Mouse (Mus musculus): ENCODE measurements at regions not wholly inside any gene's neighbourhood (a gene's known extent, or its start where the extent isn't known, plus 50 kb on each side); places are given as distances from the start of the nearest gene placed in this dataset.

DNA sequence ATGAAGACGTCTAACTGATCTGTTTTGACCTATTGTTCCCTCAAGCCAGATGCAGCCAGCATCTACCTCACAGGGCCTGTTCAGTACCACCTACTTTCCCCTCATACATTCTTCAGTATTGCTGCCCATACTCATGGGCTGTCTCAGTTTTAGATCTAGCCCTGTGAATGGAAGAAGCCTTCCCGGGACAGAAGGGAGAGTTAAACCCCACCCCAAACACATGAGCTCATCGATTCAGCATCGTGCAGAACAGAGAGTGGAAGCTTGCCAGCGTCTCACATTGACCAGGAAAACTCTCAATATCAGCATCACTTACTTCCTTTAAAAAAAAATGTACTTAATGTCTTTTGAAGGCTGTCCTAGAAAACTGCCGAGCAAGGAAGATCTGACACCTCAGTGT lies 95.0 kb upstream of the Prickle1 start:
- H3K4me3 ChIP-seq (ENCODE audit: low read length): no peak overlapping the region
- H3K4me1 ChIP-seq (ENCODE audit: control insufficient read depth, insufficient read depth, low read length): no peaks in the 10 kb centered on the region
- H3K36me3 ChIP-seq (ENCODE audit: control insufficient read depth, insufficient read depth, low read length): no peaks in the 10 kb centered on the region
- no peak overlapping the region for H3K4me2 ChIP-seq (replicated peaks; ENCODE audit: low read depth, low read length)
- H3K27ac ChIP-seq (ENCODE audit: low read depth, low read length): no peak overlapping the region
- ATAC-seq (ENCODE audit: low FRiP score, low TSS enrichment): no peak
- 77% methylated on average over 6 of the region's 6 CpGs for WGBS
- no peak overlapping the region for H3K9ac ChIP-seq (ENCODE audit: low read depth, low read length)
- H3K9me3 ChIP-seq (ENCODE audit: control insufficient read depth, low read length): no peaks in the 10 kb centered on the region
- no peaks in the 10 kb centered on the region for H3K27me3 ChIP-seq (ENCODE audit: control insufficient read depth, insufficient read depth, low read length)

DNA sequence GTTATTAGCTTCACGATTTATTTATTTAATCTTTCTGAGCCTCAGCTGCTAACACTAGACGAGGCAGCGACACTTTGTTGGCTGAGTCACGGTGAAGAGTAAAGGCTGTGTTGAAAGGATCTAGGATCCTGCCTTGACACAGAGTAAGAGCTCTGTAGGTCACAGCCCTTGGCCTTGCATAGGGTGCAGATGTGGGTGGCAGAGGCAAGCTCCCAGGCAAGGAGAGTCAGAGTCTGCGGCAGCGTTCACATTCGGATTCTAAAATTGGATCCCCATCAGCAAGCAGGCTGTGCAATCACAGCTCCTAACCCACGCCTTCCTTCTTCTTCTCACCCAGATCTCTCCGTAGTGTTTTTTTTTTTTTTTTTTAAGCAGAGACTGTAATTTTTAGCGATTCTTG lies 94.3 kb upstream of the Prickle1 start:
- WGBS: 82% methylated on average over 10 of the region's 10 CpGs
- no peak overlapping the region for H3K4me2 ChIP-seq (replicated peaks; ENCODE audit: low read depth, low read length)
- H3K9me3 ChIP-seq (ENCODE audit: control insufficient read depth, low read length): no peaks in the 10 kb centered on the region
- no peak overlapping the region for H3K4me3 ChIP-seq (ENCODE audit: low read length)
- no peak overlapping the region for H3K9ac ChIP-seq (ENCODE audit: low read depth, low read length)
- H3K27me3 ChIP-seq (ENCODE audit: control insufficient read depth, insufficient read depth, low read length): no peaks in the 10 kb centered on the region
- H3K4me1 ChIP-seq (ENCODE audit: control insufficient read depth, insufficient read depth, low read length): no peaks in the 10 kb centered on the region
- ATAC-seq (ENCODE audit: low FRiP score, low TSS enrichment): no peak
- H3K27ac ChIP-seq (ENCODE audit: low read depth, low read length): no peak overlapping the region
- no peaks in the 10 kb centered on the region for H3K36me3 ChIP-seq (ENCODE audit: control insufficient read depth, insufficient read depth, low read length)

DNA sequence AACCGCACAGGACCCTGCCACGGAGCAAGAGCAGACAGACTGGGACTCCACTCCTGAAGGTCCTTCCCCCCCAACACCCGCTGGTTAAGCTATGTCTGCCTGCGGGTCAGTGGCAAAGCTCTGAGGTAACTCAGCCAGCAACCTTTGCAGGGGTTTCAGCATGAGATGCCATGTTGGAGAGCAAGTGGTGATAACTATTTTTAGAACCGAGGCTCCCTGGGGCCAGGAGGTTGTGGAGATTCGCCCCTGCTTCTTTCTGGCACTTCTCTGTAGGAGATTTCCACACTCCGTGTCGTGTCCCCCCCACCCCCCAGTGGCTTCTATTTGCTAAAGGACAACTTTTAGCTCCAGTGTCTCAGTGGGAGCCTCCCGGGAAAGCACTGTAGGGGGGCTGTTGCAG lies 90.7 kb upstream of the Prickle1 start:
- Histone ChIP-seq H3K9ac (ENCODE audit: low read depth, low read length) (no peak overlapping the region), H3K4me3 (ENCODE audit: low read length) (no peak overlapping the region), H3K27ac (ENCODE audit: low read depth, low read length) (no peak overlapping the region), H3K4me1 (ENCODE audit: control insufficient read depth, insufficient read depth, low read length) (0 out of 2 replicates have a peak, but pooled peaks cover 7% of the 10 kb centered on the region), H3K4me2 (replicated peaks; ENCODE audit: low read depth, low read length) (no peak overlapping the region), H3K27me3 (ENCODE audit: control insufficient read depth, insufficient read depth, low read length) (no peaks in the 10 kb centered on the region), H3K36me3 (ENCODE audit: control insufficient read depth, insufficient read depth, low read length) (no peaks in the 10 kb centered on the region), H3K9me3 (ENCODE audit: control insufficient read depth, low read length) (no peaks in the 10 kb centered on the region)
- ATAC-seq (ENCODE audit: low FRiP score, low TSS enrichment): no peak
- 62% methylated on average over 9 of the region's 9 CpGs for WGBS

DNA sequence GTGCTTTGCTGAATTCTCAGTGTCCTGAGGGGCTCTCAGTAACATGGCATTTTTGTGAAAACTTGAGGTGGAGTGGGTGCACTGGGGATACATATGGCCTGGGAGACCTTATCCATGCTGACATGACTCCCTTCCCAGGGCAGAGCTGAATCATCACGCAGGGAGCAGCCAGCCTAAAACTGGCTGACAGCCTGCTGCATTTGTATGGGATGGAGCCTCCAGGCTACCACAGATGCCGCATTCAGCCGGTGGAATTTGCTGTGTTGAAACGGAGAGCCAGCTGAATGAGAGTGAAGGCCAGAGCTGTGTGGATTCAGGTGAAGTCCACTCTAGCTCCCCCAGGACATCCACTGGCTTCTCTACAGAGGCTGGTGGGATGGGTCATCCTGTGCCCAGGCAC lies 85.9 kb upstream of the Prickle1 start:
- H3K27ac ChIP-seq (ENCODE audit: low read depth, low read length): no peak overlapping the region
- ATAC-seq (ENCODE audit: low FRiP score, low TSS enrichment): no peak

DNA sequence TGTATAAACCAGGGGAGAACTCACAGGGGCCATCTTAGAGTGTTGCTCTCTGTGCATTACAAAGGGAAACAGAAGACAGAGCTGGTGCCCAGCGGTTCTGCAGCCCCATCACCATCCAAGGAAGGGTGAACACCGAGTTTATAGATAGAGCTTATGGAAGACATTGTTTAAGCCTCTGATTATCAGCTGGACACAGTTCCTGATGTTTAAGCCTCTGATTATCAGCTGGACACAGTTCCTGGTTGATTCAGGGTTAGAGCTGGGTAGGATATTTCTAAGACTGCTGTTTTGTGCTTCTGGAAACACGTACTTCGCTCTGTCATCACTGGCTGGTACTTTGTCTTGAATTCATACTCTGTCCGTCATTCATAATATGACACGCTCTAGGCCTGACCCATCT lies 79.9 kb upstream of the Prickle1 start:
- 96% methylated on average over 6 of the region's 6 CpGs for WGBS
- Histone ChIP-seq H3K9ac (ENCODE audit: low read depth, low read length) (no peak overlapping the region), H3K36me3 (ENCODE audit: control insufficient read depth, insufficient read depth, low read length) (no peaks in the 10 kb centered on the region), H3K4me3 (ENCODE audit: low read length) (no peak overlapping the region), H3K9me3 (ENCODE audit: control insufficient read depth, low read length) (no peaks in the 10 kb centered on the region), H3K4me2 (replicated peaks; ENCODE audit: low read depth, low read length) (no peak overlapping the region), H3K4me1 (ENCODE audit: control insufficient read depth, insufficient read depth, low read length) (no peaks in the 10 kb centered on the region), H3K27me3 (ENCODE audit: control insufficient read depth, insufficient read depth, low read length) (no peaks in the 10 kb centered on the region), H3K27ac (ENCODE audit: low read depth, low read length) (no peak overlapping the region)
- ATAC-seq (ENCODE audit: low FRiP score, low TSS enrichment): no peak

More for the DNA sequence above, 85.9 kb upstream of the Prickle1 start:
- 82% methylated on average over 4 of the region's 4 CpGs for WGBS
- Histone ChIP-seq H3K9ac (ENCODE audit: low read depth, low read length) (no peak overlapping the region), H3K9me3 (ENCODE audit: control insufficient read depth, low read length) (no peaks in the 10 kb centered on the region), H3K27me3 (ENCODE audit: control insufficient read depth, insufficient read depth, low read length) (no peaks in the 10 kb centered on the region), H3K4me2 (replicated peaks; ENCODE audit: low read depth, low read length) (no peak overlapping the region), H3K4me1 (ENCODE audit: control insufficient read depth, insufficient read depth, low read length) (0 out of 2 replicates have a peak, but pooled peaks cover 7% of the 10 kb centered on the region), H3K36me3 (ENCODE audit: control insufficient read depth, insufficient read depth, low read length) (no peaks in the 10 kb centered on the region), H3K4me3 (ENCODE audit: low read length) (no peak overlapping the region)

DNA sequence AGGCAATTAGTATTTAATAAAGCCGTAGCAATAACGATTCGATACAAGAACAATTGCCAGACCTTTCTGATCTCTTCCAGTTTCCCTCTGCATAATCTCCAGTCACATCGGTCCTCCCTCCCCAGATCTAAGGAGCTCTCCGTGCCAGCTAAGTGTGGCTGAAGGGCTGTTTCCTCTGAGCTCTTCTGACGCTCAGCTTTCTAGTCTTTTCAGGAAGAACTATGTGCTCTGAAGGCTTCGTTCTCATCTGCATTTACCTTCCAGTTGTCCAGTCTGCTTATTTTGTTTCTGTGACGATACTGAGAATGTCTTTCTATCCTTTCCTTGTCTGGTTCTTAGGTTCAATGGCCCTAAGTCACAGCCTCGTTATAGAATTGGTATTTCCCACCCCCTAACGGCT lies 78.3 kb upstream of the Prickle1 start:
- 0 out of 2 replicates have a peak, but pooled peaks cover 2% of the 10 kb centered on the region for H3K4me1 ChIP-seq (ENCODE audit: control insufficient read depth, insufficient read depth, low read length)
- H3K4me2 ChIP-seq (replicated peaks; ENCODE audit: low read depth, low read length): no peak overlapping the region
- H3K27ac ChIP-seq (ENCODE audit: low read depth, low read length): no peak overlapping the region
- WGBS: 65% methylated on average over 10 of the region's 10 CpGs
- H3K9me3 ChIP-seq (ENCODE audit: control insufficient read depth, low read length): no peaks in the 10 kb centered on the region
- no peak for ATAC-seq (ENCODE audit: low FRiP score, low TSS enrichment)
- H3K9ac ChIP-seq (ENCODE audit: low read depth, low read length): no peak overlapping the region
- H3K27me3 ChIP-seq (ENCODE audit: control insufficient read depth, insufficient read depth, low read length): no peaks in the 10 kb centered on the region
- no peaks in the 10 kb centered on the region for H3K36me3 ChIP-seq (ENCODE audit: control insufficient read depth, insufficient read depth, low read length)
- H3K4me3 ChIP-seq (ENCODE audit: low read length): no peak overlapping the region

DNA sequence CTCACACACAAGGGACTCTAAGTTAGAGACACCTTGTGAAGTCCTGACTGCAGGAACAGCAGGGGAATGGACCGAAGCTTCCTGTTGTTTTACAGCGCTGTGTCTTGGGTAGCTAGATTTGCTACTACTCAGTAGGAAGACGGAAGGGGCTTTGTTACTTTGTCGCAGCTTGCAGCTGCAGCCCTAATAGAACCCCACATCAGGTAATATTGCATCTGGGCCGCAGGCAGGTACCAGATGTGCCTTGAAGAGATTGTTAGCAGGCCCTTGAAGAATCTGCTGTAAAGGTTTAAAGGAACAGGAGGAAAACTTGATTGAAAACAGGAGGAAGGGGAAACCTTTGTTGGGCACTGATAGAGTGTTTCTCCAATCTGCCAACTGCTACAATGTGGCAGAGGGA lies 68.2 kb upstream of the Prickle1 start:
- no peak overlapping the region for H3K4me2 ChIP-seq (replicated peaks; ENCODE audit: low read depth, low read length)
- peaks cover 9% of the 10 kb centered on the region; the same call in 1 of the 2 replicates for H3K4me1 ChIP-seq (ENCODE audit: control insufficient read depth, insufficient read depth, low read length)
- peaks cover 3% of the 10 kb centered on the region; the same call in 1 of the 2 replicates for H3K9me3 ChIP-seq (ENCODE audit: control insufficient read depth, low read length)
- no peaks in the 10 kb centered on the region for H3K27me3 ChIP-seq (ENCODE audit: control insufficient read depth, insufficient read depth, low read length)
- H3K27ac ChIP-seq (ENCODE audit: low read depth, low read length): no peak overlapping the region
- no peaks in the 10 kb centered on the region for H3K36me3 ChIP-seq (ENCODE audit: control insufficient read depth, insufficient read depth, low read length)
- H3K9ac ChIP-seq (ENCODE audit: low read depth, low read length): no peak overlapping the region
- WGBS: 52% methylated on average over 5 of the region's 5 CpGs
- no peak for ATAC-seq (ENCODE audit: low FRiP score, low TSS enrichment)
- H3K4me3 ChIP-seq (ENCODE audit: low read length): no peak overlapping the region

DNA sequence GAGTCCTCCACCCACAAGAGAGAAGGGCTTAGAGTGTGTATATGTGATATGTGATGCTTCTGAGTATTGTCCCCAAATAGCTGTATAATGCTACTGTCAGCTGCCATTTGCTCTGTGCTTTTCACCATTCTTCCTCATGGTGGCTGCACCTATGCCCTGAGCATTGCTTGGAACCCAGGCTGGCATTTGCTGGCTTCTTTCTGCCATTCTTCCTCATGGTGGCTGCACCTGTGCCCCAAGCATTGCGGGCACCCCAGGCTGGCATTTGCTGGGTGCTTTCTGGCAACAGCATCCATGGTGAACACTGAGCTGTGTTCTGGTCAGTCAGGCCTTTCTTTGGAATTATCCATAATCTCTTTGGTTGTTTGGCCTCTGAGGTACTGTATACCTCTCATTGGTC lies 66.9 kb upstream of the Prickle1 start:
- WGBS: 95% methylated on average over 1 of the region's 1 CpGs
- H3K36me3 ChIP-seq (ENCODE audit: control insufficient read depth, insufficient read depth, low read length): no peaks in the 10 kb centered on the region
- peaks cover 11% of the 10 kb centered on the region; the same call in 1 of the 2 replicates for H3K4me1 ChIP-seq (ENCODE audit: control insufficient read depth, insufficient read depth, low read length)
- ATAC-seq (ENCODE audit: low FRiP score, low TSS enrichment): no peak
- H3K4me3 ChIP-seq (ENCODE audit: low read length): no peak overlapping the region
- peaks cover 3% of the 10 kb centered on the region; the same call in 1 of the 2 replicates for H3K9me3 ChIP-seq (ENCODE audit: control insufficient read depth, low read length)
- no peak overlapping the region for H3K27ac ChIP-seq (ENCODE audit: low read depth, low read length)
- H3K9ac ChIP-seq (ENCODE audit: low read depth, low read length): no peak overlapping the region
- no peaks in the 10 kb centered on the region for H3K27me3 ChIP-seq (ENCODE audit: control insufficient read depth, insufficient read depth, low read length)
- no peak overlapping the region for H3K4me2 ChIP-seq (replicated peaks; ENCODE audit: low read depth, low read length)

DNA sequence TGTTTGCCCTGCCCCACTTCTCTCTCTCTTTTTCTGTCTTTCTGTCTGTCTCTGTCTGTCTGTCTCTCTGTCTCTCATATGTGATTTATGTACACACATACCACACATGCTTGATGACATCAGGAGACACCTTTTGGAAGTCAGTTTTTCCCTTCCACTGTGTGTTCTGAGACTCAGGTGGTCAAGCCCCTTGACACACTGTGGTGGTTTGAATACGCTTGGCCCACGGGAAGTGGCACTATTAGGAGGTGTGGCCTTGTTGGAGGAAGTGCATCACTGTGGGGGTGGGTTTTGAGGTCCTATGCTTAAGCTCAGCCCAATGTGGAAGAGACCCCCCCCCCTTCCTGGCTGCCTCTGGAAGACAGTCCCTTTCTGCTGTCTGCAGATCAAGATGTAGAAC lies 66.1 kb upstream of the Prickle1 start:
- WGBS: 87% methylated on average over 2 of the region's 2 CpGs
- H3K9ac ChIP-seq (ENCODE audit: low read depth, low read length): no peak overlapping the region
- no peak overlapping the region for H3K4me2 ChIP-seq (replicated peaks; ENCODE audit: low read depth, low read length)
- peaks cover 11% of the 10 kb centered on the region; the same call in 1 of the 2 replicates for H3K4me1 ChIP-seq (ENCODE audit: control insufficient read depth, insufficient read depth, low read length)
- no peak overlapping the region for H3K4me3 ChIP-seq (ENCODE audit: low read length)
- no peak for ATAC-seq (ENCODE audit: low FRiP score, low TSS enrichment)
- H3K27ac ChIP-seq (ENCODE audit: low read depth, low read length): no peak overlapping the region
- no peaks in the 10 kb centered on the region for H3K36me3 ChIP-seq (ENCODE audit: control insufficient read depth, insufficient read depth, low read length)
- peaks cover 3% of the 10 kb centered on the region; the same call in 1 of the 2 replicates for H3K9me3 ChIP-seq (ENCODE audit: control insufficient read depth, low read length)
- H3K27me3 ChIP-seq (ENCODE audit: control insufficient read depth, insufficient read depth, low read length): no peaks in the 10 kb centered on the region
